Mouse (Mus musculus) leukemia stem cell, adult 10-12 weeks (primary cell): ENCODE results near the gene Sfrp5. TPM values are rescaled to one million over a fixed set of nuclear protein-coding genes. Genes with fewer than 3 reads are reported as not detected.

ENCODE experiments used
- polyA plus RNA-seq: library from polyadenylated mRNA; stranded (reverse); fragments of >175 nt; gene quantifications from 2 replicates; pipeline ENCODE4 v1.2.3, GENCODE M21; 2012; ENCODE audit warnings: low replicate concordance

Gene Sfrp5
- polyA plus RNA-seq, result not detected in 2 replicates

GRCm38 (mm10) chr19:42201696-42202381 is at the start of gene Sfrp5:
Sfrp5 (minus strand) TSS chr19:42202252.

DNA sequence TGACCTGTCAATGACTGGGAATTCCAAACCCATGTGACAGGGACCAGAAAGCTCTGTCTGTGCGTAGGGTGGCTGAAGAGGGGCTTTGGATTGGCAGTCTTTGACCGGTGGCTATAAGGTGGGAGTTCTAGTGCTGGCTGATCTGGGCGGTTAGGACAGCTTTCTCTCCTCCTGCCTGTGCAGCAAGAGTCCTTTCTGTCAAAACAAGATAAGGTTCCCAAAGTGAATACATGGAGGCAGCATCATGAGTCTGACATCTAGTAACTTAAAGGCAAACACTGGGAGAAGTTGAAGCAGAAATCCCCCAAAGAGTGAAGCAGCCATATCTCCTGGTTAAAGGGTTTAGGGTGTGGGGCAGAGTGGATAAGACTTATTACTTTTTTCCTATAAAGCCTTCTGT is 45.5 kb upstream of the Sfrp5 start, which contains the start of gene Golga7b:
Golga7b (plus strand) TSS at position 56 of the 400 bp plus-strand sequence.

GRCm38 (mm10) chr19:42163764-42164163 is 38.3 kb downstream of the Sfrp5 start, which contains the start of gene Zfyve27:
Zfyve27 (plus strand) TSS chr19:42163951.

Other genes with a start within 250 kb of the Sfrp5 start
- 5.1 and 29.0 TPM in 2 replicates for gene Mms19, start 221.1 kb downstream of the Sfrp5 start, polyA plus RNA-seq
- 6.3 and 8.7 TPM in 2 replicates for gene Ubtd1, start 220.5 kb downstream of the Sfrp5 start, polyA plus RNA-seq
- gene Ankrd2, start 166.3 kb downstream of the Sfrp5 start, polyA plus RNA-seq, result 0.55 and 1.0 TPM in 2 replicates
- gene Hoga1, start 156.6 kb downstream of the Sfrp5 start, polyA plus RNA-seq, result not detected in 2 replicates
- not detected in 2 replicates for gene 4933411K16Rik, start 150.0 kb downstream of the Sfrp5 start, polyA plus RNA-seq
- 0.09 and 0.50 TPM in 2 replicates for gene Morn4, start 115.9 kb downstream of the Sfrp5 start, polyA plus RNA-seq
- gene Pi4k2a, start 111.8 kb downstream of the Sfrp5 start, polyA plus RNA-seq, result 16.8 and 26.8 TPM in 2 replicates
- gene Avpi1, start 73.2 kb downstream of the Sfrp5 start, polyA plus RNA-seq, result 4.4 and 14.3 TPM in 2 replicates
- gene Marveld1, start 54.9 kb downstream of the Sfrp5 start, polyA plus RNA-seq, result 4.7 and 6.3 TPM in 2 replicates
- gene Zfyve27, start 38.3 kb downstream of the Sfrp5 start, polyA plus RNA-seq, result 14.8 and 15.6 TPM in 2 replicates
- not detected in 2 replicates for gene Golga7b, start 45.3 kb upstream of the Sfrp5 start, polyA plus RNA-seq
- gene Crtac1, start 229.5 kb upstream of the Sfrp5 start, polyA plus RNA-seq, result not detected in 2 replicates